Mouse (Mus musculus) heart, adult 2 months (tissue): ENCODE measurements around the gene Rpl3.

Experiments
- CTCF ChIP-seq: fragments of 200-600 bp; IDR thresholded peaks from 2 replicates; pipeline ENCODE4 v1.8.1; 2022; ENCODE audit warnings: antibody characterized with exemption, mild to moderate bottlenecking, moderate library complexity
- EP300 ChIP-seq: fragments of 200-500 bp; IDR thresholded peaks from 2 replicates; pipeline ENCODE4 v1.6.1; 2011; ENCODE audit warnings: low read depth, low read length, control low read depth; ENCODE audit not compliant: insufficient read depth
- POLR2A ChIP-seq: fragments of 200-500 bp; IDR thresholded peaks from 2 replicates; pipeline ENCODE4 v1.6.1; 2011; ENCODE audit warnings: mild to moderate bottlenecking, low read depth, low read length, control low read depth; ENCODE audit not compliant: insufficient read depth

GRCm38 (mm10) chr15:80100871-80101270 lies 9.2 kb upstream of the Rpl3 start:
- TF ChIP-seq CTCF (no peak), POLR2A (no peak), EP300 (no peak)
